Mouse (Mus musculus) midbrain, embryonic 16.5 days (tissue): ENCODE data around the gene S100a4. TPM values are rescaled to one million over a fixed set of nuclear protein-coding genes. Genes with fewer than 3 reads are reported as not detected.
A peak's percentile ranks its signal among the peaks of the same experiment; 100 is the strongest.

Source experiments
- ATAC-seq: fragments of 200-750 bp; cut with Nextera tagmentation; 2 replicates; pipeline ENCODE4 v1.8.0; 2017; ENCODE audit warnings: moderate TSS enrichment
- H3K27ac ChIP-seq: fragments of 300-500 bp; sonication (generic); 2 replicates; pipeline ENCODE4 v1.5.1; 2014; ENCODE audit warnings: mild to moderate bottlenecking, low read length, mixed read lengths
- H3K27me3 ChIP-seq: fragments of 300-500 bp; sonication (generic); 2 replicates; pipeline ENCODE4 v1.6.1; 2014; ENCODE audit warnings: low read depth, low read length, mixed read lengths; ENCODE audit not compliant: control insufficient read depth, insufficient read depth
- H3K36me3 ChIP-seq: fragments of 300-500 bp; sonication (generic); 2 replicates; pipeline ENCODE4 v1.6.1; 2014; ENCODE audit warnings: mild to moderate bottlenecking, low read length, moderate library complexity, mixed read lengths; ENCODE audit not compliant: control insufficient read depth, insufficient read depth
- H3K4me1 ChIP-seq: fragments of 300-500 bp; sonication (generic); 2 replicates; pipeline ENCODE4 v1.6.1; 2014; ENCODE audit warnings: mild to moderate bottlenecking, low read length, mixed read lengths; ENCODE audit not compliant: control insufficient read depth, insufficient read depth
- H3K4me2 ChIP-seq: fragments of 300-500 bp; sonication (generic); 2 replicates; pipeline ENCODE4 v1.6.1; 2014; ENCODE audit warnings: mild to moderate bottlenecking, low read length, mixed read lengths
- H3K4me3 ChIP-seq: fragments of 300-500 bp; sonication (generic); 2 replicates; pipeline ENCODE4 v1.5.1; 2014; ENCODE audit warnings: low read depth, mild to moderate bottlenecking, low read length, moderate library complexity, mixed read lengths
- H3K9ac ChIP-seq: fragments of 300-500 bp; sonication (generic); 2 replicates; pipeline ENCODE4 v1.6.1; 2014; ENCODE audit warnings: low read depth, low read length, mixed read lengths
- H3K9me3 ChIP-seq: fragments of 300-500 bp; sonication (generic); replicated peaks from 2 replicates; pipeline ENCODE4 v1.6.1; 2014; ENCODE audit warnings: mild to moderate bottlenecking, low read length, mixed read lengths; ENCODE audit not compliant: control insufficient read depth, poor library complexity, severe bottlenecking
- WGBS: fragments of 180-500 bp; shearing (Covaris S2); extraction: QIAGEN DNeasy Blood & Tissue Kit; methylation state at CpG from one replicate; pipeline ENCODE4 v1.1.7; 2014; 5-methylcytosine and 5-hydroxymethylcytosine counted together
- polyA plus RNA-seq: library from polyadenylated mRNA; unstranded; fragments of >200 nt; fragmentation: Nextera tagmentation; extraction: Ambion mirVana; gene quantifications from 2 replicates; pipeline ENCODE4 v1.2.1, GENCODE M21; 2015

S100a4 gene
- polyA plus RNA-seq, 1 experiment from 2014 or later = not detected

DNA sequence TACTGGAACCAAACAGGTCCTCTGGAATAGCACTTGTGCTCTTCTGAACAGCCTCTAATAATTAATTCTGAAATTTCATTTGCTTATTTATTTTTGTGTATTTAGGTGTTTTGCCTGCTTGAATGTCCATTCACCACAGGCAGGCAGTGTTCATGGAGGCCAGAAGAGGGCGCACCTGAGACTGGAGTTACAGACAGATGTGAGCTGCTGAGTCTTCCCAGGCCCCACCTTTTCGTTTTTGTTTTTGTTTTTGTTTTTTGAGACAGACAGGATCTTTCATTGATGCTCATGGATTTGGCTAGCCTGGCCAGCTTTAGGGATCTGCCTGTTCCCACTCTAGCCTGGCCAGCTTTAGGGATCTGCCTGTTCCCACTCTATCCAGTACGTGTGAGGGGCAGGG lies 40.6 kb downstream of the S100a4 start:
- Histone ChIP-seq H3K4me1 (no peaks in the 10 kb centered on the region), H3K27me3 (no peaks in the 10 kb centered on the region), H3K36me3 (no peaks in the 10 kb centered on the region), H3K4me2 (no peak overlapping the region), H3K27ac (no peak overlapping the region), H3K4me3 (no peak overlapping the region), H3K9me3 (no peaks in the 10 kb centered on the region), H3K9ac (no peak overlapping the region)
- no peak for ATAC-seq
- 53% methylated on average over 3 of the region's 3 CpGs for WGBS

DNA sequence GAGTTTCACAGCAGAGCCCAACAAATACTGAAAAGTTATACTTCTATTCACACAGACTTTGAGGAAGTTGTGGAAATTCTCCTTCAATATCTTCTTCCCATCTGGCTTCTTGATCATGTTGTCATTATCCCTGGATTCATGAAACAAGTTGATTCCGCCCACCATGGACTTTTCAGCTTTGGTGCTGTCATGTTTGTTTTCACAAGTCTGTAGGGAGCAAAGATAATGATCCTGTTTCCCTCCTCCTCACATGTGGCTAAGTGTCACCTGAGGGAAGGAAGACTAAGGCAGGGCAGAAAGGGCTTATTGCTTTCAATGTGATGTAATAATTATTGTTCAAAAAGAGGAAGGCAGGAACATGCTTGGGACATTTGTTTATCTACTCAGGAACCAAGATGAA lies 43.7 kb downstream of the S100a4 start:
- Histone ChIP-seq H3K36me3 (no peaks in the 10 kb centered on the region), H3K4me1 (no peaks in the 10 kb centered on the region), H3K4me3 (no peak overlapping the region), H3K4me2 (no peak overlapping the region), H3K27ac (no peak overlapping the region), H3K9ac (no peak overlapping the region), H3K27me3 (no peaks in the 10 kb centered on the region), H3K9me3 (no peaks in the 10 kb centered on the region)
- WGBS = 97% methylated on average over 1 of the region's 1 CpGs
- no peak for ATAC-seq

- ATAC-seq = no peak
- H3K36me3 ChIP-seq = no peaks in the 10 kb centered on the region
Observed at GRCm38 (mm10) chr3:90648981-90649380, 45.4 kb downstream of the S100a4 start.

GRCm38 (mm10) chr3:90649832-90650231 lies 46.3 kb downstream of the S100a4 start:
- no peak overlapping the region for H3K4me2 ChIP-seq
- H3K4me3 ChIP-seq = no peak overlapping the region
- H3K27ac ChIP-seq = no peak overlapping the region
- 96% methylated on average over 2 of the region's 2 CpGs for WGBS
- H3K4me1 ChIP-seq = no peaks in the 10 kb centered on the region
- no peaks in the 10 kb centered on the region for H3K9me3 ChIP-seq
- no peak for ATAC-seq
- no peaks in the 10 kb centered on the region for H3K36me3 ChIP-seq
- H3K27me3 ChIP-seq = no peaks in the 10 kb centered on the region
- H3K9ac ChIP-seq = no peak overlapping the region

More at GRCm38 (mm10) chr3:90648981-90649380, 45.4 kb downstream of the S100a4 start:
- H3K4me1 ChIP-seq = no peaks in the 10 kb centered on the region
- no peak overlapping the region for H3K4me2 ChIP-seq
- no peak overlapping the region for H3K4me3 ChIP-seq
- H3K27ac ChIP-seq = no peak overlapping the region
- H3K27me3 ChIP-seq = no peaks in the 10 kb centered on the region
- H3K9me3 ChIP-seq = no peaks in the 10 kb centered on the region
- H3K9ac ChIP-seq = no peak overlapping the region

GRCm38 (mm10) chr3:90652878-90653508 lies 49.4 kb downstream of the S100a4 start:
- ATAC-seq = peak; percentile 91
- H3K4me1 ChIP-seq = no peaks in the 10 kb centered on the region
- H3K4me3 ChIP-seq = no peak overlapping the region
- no peaks in the 10 kb centered on the region for H3K36me3 ChIP-seq
- no peaks in the 10 kb centered on the region for H3K27me3 ChIP-seq
- H3K27ac ChIP-seq = no peak overlapping the region
- H3K9ac ChIP-seq = no peak overlapping the region
- H3K9me3 ChIP-seq = no peaks in the 10 kb centered on the region
- 32% methylated on average over 5 of the region's 5 CpGs for WGBS
- no peak overlapping the region for H3K4me2 ChIP-seq

DNA sequence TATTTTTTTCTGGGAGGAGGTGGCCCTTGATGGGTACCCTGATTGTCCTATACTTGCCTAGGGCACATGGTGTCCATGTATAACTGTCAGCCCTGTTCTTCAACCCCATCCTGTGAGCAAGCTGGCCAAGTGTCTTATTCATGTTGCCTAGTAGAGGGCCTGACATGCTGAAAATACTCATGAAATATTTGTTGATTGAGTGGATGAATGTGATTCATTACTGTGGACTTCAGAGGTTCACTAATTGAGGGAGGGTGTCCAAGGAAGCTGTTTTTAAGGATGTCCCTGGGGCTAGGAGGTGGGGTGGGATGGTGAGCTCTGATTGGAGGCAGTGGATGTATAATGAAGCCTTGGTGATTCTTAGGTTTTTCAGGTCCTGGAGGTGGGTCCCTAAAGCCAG lies 50.1 kb downstream of the S100a4 start, which contains the start of gene S100a7a:
S100a7a (plus strand) TSS at position 301 of the 400 bp plus-strand sequence.
- Histone ChIP-seq H3K9me3 (no peaks in the 10 kb centered on the region), H3K4me2 (no peak within 1 kb of the TSS), H3K27ac (no peak within 1 kb of the TSS), H3K4me1 (no peaks in the 10 kb centered on the region), H3K36me3 (no peaks in the 10 kb centered on the region), H3K9ac (no peak within 1 kb of the TSS), H3K27me3 (no peaks in the 10 kb centered on the region), H3K4me3 (no peak within 1 kb of the TSS)
- no peak for ATAC-seq

Other genes with a start within 250 kb of the S100a4 start
- gene Slc27a3, start 213.8 kb upstream of the S100a4 start, polyA plus RNA-seq = 30.7 and 33.8 TPM in 2 replicates
- gene Ints3, start 170.1 kb upstream of the S100a4 start, polyA plus RNA-seq = 30.8 and 31.7 TPM in 2 replicates
- gene Npr1, start 137.9 kb upstream of the S100a4 start, polyA plus RNA-seq = 1.9 TPM in 2 replicates
- 260 and 272 TPM in 2 replicates for gene Ilf2, start 127.6 kb upstream of the S100a4 start, polyA plus RNA-seq
- 85.1 and 86.6 TPM in 2 replicates for gene Snapin, start 112.7 kb upstream of the S100a4 start, polyA plus RNA-seq
- gene Chtop, start 94.3 kb upstream of the S100a4 start, polyA plus RNA-seq = 167 and 181 TPM in 2 replicates
- 12.4 and 19.5 TPM in 2 replicates for gene S100a1, start 89.4 kb upstream of the S100a4 start, polyA plus RNA-seq
- gene S100a13, start 89.3 kb upstream of the S100a4 start, polyA plus RNA-seq = 7.6 and 8.9 TPM in 2 replicates
- not detected in 2 replicates for gene S100a14, start 76.9 kb upstream of the S100a4 start, polyA plus RNA-seq
- gene S100a16, start 66.5 kb upstream of the S100a4 start, polyA plus RNA-seq = 34.4 and 36.5 TPM in 2 replicates
- 0.16 TPM in 1 of 2 replicates, not detected in the other for gene S100a3, start 43.2 kb upstream of the S100a4 start, polyA plus RNA-seq
- not detected in 2 replicates for gene S100a2, start 13.5 kb upstream of the S100a4 start, polyA plus RNA-seq
- gene Gm42674, start 1.9 kb upstream of the S100a4 start, polyA plus RNA-seq = 0.65 TPM in 1 of 2 replicates, not detected in the other
- not detected in 2 replicates for gene S100a5, start 4.8 kb downstream of the S100a4 start, polyA plus RNA-seq
- 19.3 and 19.4 TPM in 2 replicates for gene S100a6, start 9.1 kb downstream of the S100a4 start, polyA plus RNA-seq
- 0.21 TPM in 1 of 2 replicates, not detected in the other for gene S100a7a, start 50.2 kb downstream of the S100a4 start, polyA plus RNA-seq
- 4.1 and 5.6 TPM in 2 replicates for gene S100a8, start 65.2 kb downstream of the S100a4 start, polyA plus RNA-seq
- gene S100a9, start 92.0 kb downstream of the S100a4 start, polyA plus RNA-seq = 2.3 and 4.6 TPM in 2 replicates
- gene Pglyrp4, start 123.1 kb downstream of the S100a4 start, polyA plus RNA-seq = not detected in 2 replicates
- not detected in 2 replicates for gene Gm5849, start 174.1 kb downstream of the S100a4 start, polyA plus RNA-seq